Mouse (Mus musculus): Measurements from ENCODE around the gene Cldn34c1.
"Not testable (repeated sequence)": the region's sequence is repeated elsewhere in the genome, so short reads cannot be mapped to it uniquely, and the experiment has no call there.

The Cldn34c1 gene

DNA sequence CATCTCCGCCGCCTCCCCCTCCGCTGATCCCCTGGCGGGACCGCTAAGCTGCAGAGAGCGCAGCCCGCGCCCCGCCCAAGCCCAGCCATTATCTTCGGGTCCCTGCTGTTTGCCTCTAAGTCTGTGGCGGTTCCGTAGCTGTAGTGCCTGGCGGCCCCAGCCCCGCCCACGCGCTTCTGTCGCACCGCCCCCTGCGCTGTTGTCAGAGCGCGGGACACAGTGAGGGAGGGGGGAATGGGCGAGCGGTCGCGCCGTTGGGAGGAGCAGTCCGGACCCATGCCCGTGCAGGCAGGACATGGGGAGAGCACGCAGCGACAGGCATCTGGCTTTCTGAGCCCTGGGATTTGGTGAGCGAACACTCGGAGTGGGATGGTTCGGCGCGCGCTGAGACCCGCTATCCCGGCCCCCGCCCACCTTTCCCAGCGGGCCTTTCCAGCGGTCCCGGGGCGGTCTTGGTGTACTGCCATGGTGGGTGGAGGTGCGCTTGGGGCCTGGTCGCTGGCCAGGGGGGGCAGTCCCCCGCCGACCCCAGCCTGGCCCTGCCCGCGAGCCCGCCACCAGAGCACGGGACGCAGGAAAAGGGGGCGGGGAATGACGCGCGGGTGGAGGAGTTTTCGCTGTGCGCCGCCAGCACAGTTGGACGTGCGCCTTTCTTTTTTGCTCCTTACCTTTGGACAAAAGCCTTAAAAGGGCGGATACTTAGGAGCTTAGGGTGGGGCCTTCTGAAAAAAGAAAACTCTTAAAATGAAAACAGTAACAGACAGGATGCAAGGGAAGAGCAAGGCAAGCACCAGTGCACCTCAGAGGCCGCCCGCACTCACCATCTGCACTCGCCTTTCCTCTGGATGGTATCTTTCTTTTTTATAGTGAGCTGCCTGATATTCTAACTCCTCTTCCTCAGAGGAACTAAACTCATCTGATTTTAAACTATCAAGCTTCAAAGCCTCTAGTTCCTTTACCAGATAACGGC is at the start of gene Cldn34c1:
TSS of gene Cldn34c1 (plus strand) at position 205 of the 970 bp plus-strand sequence.
- peak; percentile 47 for DNase-seq (ENCODE audit: low spot score)

DNA sequence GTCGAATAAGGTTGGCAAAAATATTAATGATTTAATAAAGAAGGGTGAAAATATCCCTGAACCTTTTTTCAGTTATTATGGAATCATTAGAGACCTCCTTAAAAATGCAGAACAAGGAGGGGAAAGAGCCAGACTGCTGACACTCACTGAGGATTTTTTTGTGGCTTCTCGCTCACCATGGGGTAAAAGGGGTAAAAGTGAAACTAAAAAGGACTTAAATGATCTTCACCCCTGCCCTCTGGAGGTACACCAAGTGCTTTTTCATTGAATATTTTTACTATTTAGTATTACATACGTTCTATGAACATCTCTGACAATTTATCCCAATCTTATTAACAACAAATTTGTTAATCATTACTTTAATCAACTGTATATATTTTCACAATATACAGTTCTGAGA is 15.9 kb upstream of the Cldn34c1 start:
- no peak for DNase-seq (ENCODE audit: low spot score)

DNA sequence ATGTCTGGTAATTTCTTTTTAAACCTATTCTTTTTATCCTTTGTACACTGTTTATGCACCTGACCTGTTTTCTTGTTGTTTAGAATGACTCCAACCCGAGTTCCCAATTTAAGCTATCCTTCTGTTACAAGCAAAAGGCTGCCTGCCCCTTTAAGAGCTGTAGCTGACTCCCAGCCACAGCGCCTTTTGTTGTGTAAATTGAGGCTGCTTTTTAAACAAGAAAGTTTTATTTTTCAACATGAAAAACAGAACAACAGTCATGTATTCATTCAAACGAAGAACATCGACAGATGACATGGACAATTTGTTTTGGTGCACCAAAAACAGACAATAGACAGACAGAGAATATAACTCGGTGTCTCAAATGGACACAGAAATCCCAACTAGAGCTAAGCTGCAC is 489 bp upstream of the Cldn34c1 start:
- not testable (repeated sequence) for DNase-seq (ENCODE audit: low spot score)

DNA sequence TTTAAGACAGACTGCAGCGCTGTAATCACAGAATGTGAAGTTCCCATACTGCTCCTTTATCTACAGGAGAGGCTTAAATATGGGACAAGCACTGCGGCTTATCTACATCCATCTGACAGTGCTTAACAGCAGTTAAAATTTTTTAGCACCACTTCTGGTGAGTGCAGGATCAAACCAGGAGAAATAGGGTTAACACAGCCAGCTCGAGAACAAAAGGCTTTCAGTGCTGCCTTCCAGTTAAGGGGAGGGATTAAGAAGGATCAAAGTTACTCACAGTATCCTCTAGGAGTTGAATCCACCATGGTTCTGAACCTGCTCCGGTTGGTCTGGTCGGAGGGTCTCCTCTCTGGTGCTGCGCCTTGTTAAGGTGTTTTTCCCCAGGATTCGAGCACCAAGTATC is 1.4 kb downstream of the Cldn34c1 start:
- not testable (repeated sequence) for DNase-seq (ENCODE audit: low spot score)

DNA sequence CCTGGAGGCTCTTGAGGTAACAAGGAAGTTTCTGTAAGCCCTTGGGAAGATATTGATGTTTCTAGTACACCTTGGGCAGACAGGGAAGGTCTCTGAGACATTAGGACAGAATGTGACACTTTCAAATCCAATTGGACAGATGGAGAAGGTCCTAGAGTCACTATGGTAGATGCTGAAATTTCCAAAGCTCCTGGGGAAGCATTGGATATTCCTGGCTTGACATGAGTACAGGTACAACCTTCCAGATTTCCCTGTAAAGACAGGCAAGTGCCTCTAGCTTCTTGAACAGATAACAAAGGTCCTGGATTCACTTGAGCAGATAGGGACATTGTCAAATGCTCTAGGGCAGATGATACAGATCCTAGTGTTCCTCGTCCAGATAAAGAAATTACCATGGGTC is 119.1 kb downstream of the Cldn34c1 start, which contains the start of gene Srsx:
TSS of gene Srsx (minus strand) at position 101 of the 400 bp plus-strand sequence.
- not testable (repeated sequence) for DNase-seq (ENCODE audit: low spot score)
